Comparison of ENCODE assay signal across 24 mouse cellular contexts in genomic region chr12:117673188-117673587, GRCm38 (mm10).
DNase-seq lines count a peak whose midpoint lies in the region; ATAC-seq lines count a peak whose summit lies in the region.
"Had no signal": no experiment of that assay in that cellular context is flagged by ENCODE, and none has a peak within 500 bp of the region (broad histone marks: within the 10 kb centered on the region; RNA-seq: fewer than 3 reads in every experiment).

No protein-coding gene starts in this region.

- H3K4me1 ChIP-seq in intestine, embryonic 15.5 days (replicated peaks): no peaks in the 10 kb centered on the region
- no peaks in the 10 kb centered on the region for H3K4me1 ChIP-seq in intestine, embryonic 16.5 days (ENCODE audit: control insufficient read depth, insufficient read depth, low read length)
- peaks cover 22% of the 10 kb centered on the region for H3K4me1 ChIP-seq in lung, embryonic 16.5 days (replicated peaks; ENCODE audit: control insufficient read depth, insufficient read depth, low read length)
- H3K4me1 ChIP-seq: embryonic facial prominence, embryonic 15.5 days; forebrain, embryonic 10.5 days had no signal

- H3K9me3 ChIP-seq in intestine, embryonic 15.5 days: no peaks in the 10 kb centered on the region
- H3K9me3 ChIP-seq in intestine, embryonic 16.5 days (ENCODE audit: control insufficient read depth, low read length): no peaks in the 10 kb centered on the region
- H3K9me3 ChIP-seq in lung, embryonic 16.5 days (ENCODE audit: control insufficient read depth, low read length): no peaks in the 10 kb centered on the region
- H3K9me3 ChIP-seq: embryonic facial prominence, embryonic 15.5 days; forebrain, embryonic 10.5 days; hindbrain, embryonic 12.5 days had no signal

- H3K4me2 ChIP-seq in intestine, embryonic 15.5 days (replicated peaks): no peak overlapping the region
- no peak overlapping the region for H3K4me2 ChIP-seq in intestine, embryonic 16.5 days (ENCODE audit: low read depth, low read length)
- H3K4me2 ChIP-seq in lung, embryonic 16.5 days (ENCODE audit: low read depth, low read length): 0 out of 2 replicates have a peak overlapping the region, but pooled peaks have one; percentile 6
- H3K4me2 ChIP-seq: embryonic facial prominence, embryonic 15.5 days; hindbrain, embryonic 12.5 days had no signal

- peak; percentile 39; the same call in 1 of the 2 replicates for ATAC-seq in intestine, embryonic 15.5 days
- ATAC-seq in intestine, embryonic 16.5 days: no peak
- peak; percentile 90 for ATAC-seq in lung, embryonic 16.5 days (ENCODE audit: low read depth)
- ATAC-seq: activated CD4-positive, CD25-positive, alpha-beta regulatory T cell, adult 4 months; forebrain, embryonic 14.5 days; Patski had no signal

- H3K9ac ChIP-seq in intestine, embryonic 15.5 days: no peak overlapping the region
- H3K9ac ChIP-seq in intestine, embryonic 16.5 days (ENCODE audit: low read depth, low read length): no peak overlapping the region
- no peak overlapping the region for H3K9ac ChIP-seq in lung, embryonic 16.5 days (ENCODE audit: low read length)
- H3K9ac ChIP-seq: embryonic facial prominence, embryonic 15.5 days; hindbrain, embryonic 12.5 days had no signal

- H3K27me3 ChIP-seq in intestine, embryonic 15.5 days (replicated peaks): no peaks in the 10 kb centered on the region
- H3K27me3 ChIP-seq in intestine, embryonic 16.5 days (replicated peaks; ENCODE audit: control insufficient read depth, insufficient read depth, low read length): no peaks in the 10 kb centered on the region
- H3K27me3 ChIP-seq in lung, embryonic 16.5 days (ENCODE audit: control insufficient read depth, insufficient read depth, low read depth, low read length): no peaks in the 10 kb centered on the region
- H3K27me3 ChIP-seq: embryonic facial prominence, embryonic 15.5 days; hindbrain, embryonic 12.5 days had no signal

- no peak for DNase-seq in lung, postnatal 4 days
- DNase-seq in lung, postnatal 25 days (ENCODE audit: low spot score): peak; percentile 49
- no peak for DNase-seq in adipocyte (ENCODE audit: low spot score)
- no peak for DNase-seq in left cerebral cortex, adult 8-10 months (ENCODE audit: low spot score in 2 of 2)
- DNase-seq: adrenal gland, adult 2 months; adrenal gland, postnatal 36 days; cerebellum, adult 11 months; cerebellum, adult 8-10 months; cerebellum, postnatal 14 days; embryo, embryonic 11 days; gastrocnemius, adult 2 months; gastrocnemius, postnatal 25 days; heart, postnatal 10 days; heart, postnatal 4 days had no signal

- H3K27ac ChIP-seq in intestine, embryonic 15.5 days: no peak overlapping the region
- H3K27ac ChIP-seq in intestine, embryonic 16.5 days (ENCODE audit: low read length): no peak overlapping the region
- H3K27ac ChIP-seq in lung, embryonic 16.5 days (ENCODE audit: low read length): peak overlapping the region; percentile 76
- H3K27ac ChIP-seq: embryonic facial prominence, embryonic 15.5 days; forebrain, embryonic 10.5 days; gastrocnemius, adult 2 months; hindbrain, embryonic 12.5 days had no signal

- no peaks in the 10 kb centered on the region for H3K36me3 ChIP-seq in intestine, embryonic 15.5 days
- H3K36me3 ChIP-seq in intestine, embryonic 16.5 days (ENCODE audit: control insufficient read depth, insufficient read depth, low read length): no peaks in the 10 kb centered on the region
- no peaks in the 10 kb centered on the region for H3K36me3 ChIP-seq in lung, embryonic 16.5 days (ENCODE audit: control insufficient read depth, insufficient read depth, low read length)
- H3K36me3 ChIP-seq: embryonic facial prominence, embryonic 15.5 days; forebrain, embryonic 10.5 days; hindbrain, embryonic 12.5 days had no signal

- WGBS in intestine, embryonic 15.5 days: 47% methylated on average over 2 of the region's 2 CpGs
- WGBS in intestine, embryonic 16.5 days: 58% methylated on average over 2 of the region's 2 CpGs
- WGBS in lung, embryonic 16.5 days: 18% methylated on average over 2 of the region's 2 CpGs

- H3K4me3 ChIP-seq in intestine, embryonic 15.5 days (replicated peaks): no peak overlapping the region
- H3K4me3 ChIP-seq in intestine, embryonic 16.5 days (ENCODE audit: low read length): no peak overlapping the region
- no peak overlapping the region for H3K4me3 ChIP-seq in lung, embryonic 16.5 days (ENCODE audit: low read length)
- H3K4me3 ChIP-seq: embryonic facial prominence, embryonic 15.5 days; erythroblast, embryonic 14.5 days; forebrain, embryonic 10.5 days; gastrocnemius, adult 2 months; hindbrain, embryonic 12.5 days had no signal
